Mouse (Mus musculus) kidney, adult 18-20 months (tissue): ENCODE results near the gene Kri1.
"Not testable (repeated sequence)": the region's sequence is repeated elsewhere in the genome, so short reads cannot be mapped to it uniquely, and the experiment has no call there.

Experiments
- DNase-seq: peaks from one replicate; pipeline ENCODE4 v3.0.0; 2021

Kri1 gene

GRCm38 (mm10) chr9:21314367-21315140 is 26.8 kb upstream of the Kri1 start:
- DNase-seq: no peak

- DNase-seq: peak; percentile 87
Measured at GRCm38 (mm10) chr9:21313394-21313793, 25.6 kb upstream of the Kri1 start.

GRCm38 (mm10) chr9:21312134-21312533 is 24.4 kb upstream of the Kri1 start, which contains the start of gene Ap1m2:
Ap1m2 (minus strand) TSS chr9:21312337.
- DNase-seq: peak; percentile 68

- no peak for DNase-seq
Measured at GRCm38 (mm10) chr9:21311695-21312094, 23.9 kb upstream of the Kri1 start.

- no peak for DNase-seq
Measured at GRCm38 (mm10) chr9:21309150-21309741, 21.5 kb upstream of the Kri1 start.

GRCm38 (mm10) chr9:21305065-21305464 is 17.3 kb upstream of the Kri1 start:
- DNase-seq: no peak

- DNase-seq: no peak
Measured at GRCm38 (mm10) chr9:21299014-21299413, 11.2 kb upstream of the Kri1 start.

- DNase-seq: no peak
Measured at GRCm38 (mm10) chr9:21292271-21292670, 4.5 kb upstream of the Kri1 start.

GRCm38 (mm10) chr9:21291868-21292267 is 4.1 kb upstream of the Kri1 start:
- DNase-seq: not testable (repeated sequence)

GRCm38 (mm10) chr9:21291022-21291787 is 3.4 kb upstream of the Kri1 start, which contains the start of gene Cdkn2d:
Cdkn2d (minus strand) TSS chr9:21291407.
- DNase-seq: peak; percentile 100

- no peak for DNase-seq
Measured at GRCm38 (mm10) chr9:21290589-21290988, 2.8 kb upstream of the Kri1 start.

GRCm38 (mm10) chr9:21289337-21289671 is 1.5 kb upstream of the Kri1 start:
- DNase-seq: no peak

- DNase-seq: no peak
Measured at GRCm38 (mm10) chr9:21288404-21289336, 901 bp upstream of the Kri1 start.

GRCm38 (mm10) chr9:21286753-21287152 is 1.0 kb downstream of the Kri1 start:
- no peak for DNase-seq

- no peak for DNase-seq
Measured at GRCm38 (mm10) chr9:21283994-21284393, 3.8 kb downstream of the Kri1 start.

GRCm38 (mm10) chr9:21283591-21283990 is 4.2 kb downstream of the Kri1 start:
- DNase-seq: no peak

GRCm38 (mm10) chr9:21277776-21278175 is 10.0 kb downstream of the Kri1 start:
- no peak for DNase-seq

- DNase-seq: no peak
Measured at GRCm38 (mm10) chr9:21276307-21276706, 11.5 kb downstream of the Kri1 start.

- DNase-seq: no peak
Measured at GRCm38 (mm10) chr9:21275727-21276126, 12.0 kb downstream of the Kri1 start.

- DNase-seq: no peak
Measured at GRCm38 (mm10) chr9:21275013-21275710, 12.6 kb downstream of the Kri1 start.

- no peak for DNase-seq
Measured at GRCm38 (mm10) chr9:21274336-21274735, 13.4 kb downstream of the Kri1 start.
